Mouse (Mus musculus): ENCODE results near the gene Kdm2b. TPM values are rescaled to one million over a fixed set of nuclear protein-coding genes. Genes with fewer than 3 reads are reported as not detected.
A peak's percentile ranks its signal among the peaks of the same experiment; 100 is the strongest.

Kdm2b gene
- polyA plus RNA-seq, 1 experiment from 2014 or later, result 15.0 TPM

GRCm38 (mm10) chr5:122902228-122902627 lies 87.4 kb downstream of the Kdm2b start:
- H3K9me3 ChIP-seq (replicated peaks), result no peaks in the 10 kb centered on the region
- H3K4me2 ChIP-seq, result peak overlapping the region; percentile 98
- ATAC-seq (ENCODE audit: insufficient read depth), result no peak
- H3K9ac ChIP-seq, result no peak overlapping the region
- H3K4me1 ChIP-seq (replicated peaks), result peaks cover 68% of the 10 kb centered on the region
- 22% methylated on average over 6 of the region's 6 CpGs for WGBS (ENCODE audit: insufficient replicate concordance)
- H3K4me3 ChIP-seq (replicated peaks), result no peak overlapping the region
- H3K27me3 ChIP-seq, result no peaks in the 10 kb centered on the region
- no peak overlapping the region for H3K27ac ChIP-seq (replicated peaks)
- H3K36me3 ChIP-seq (replicated peaks), result no peaks in the 10 kb centered on the region

- no peaks in the 10 kb centered on the region for H3K27me3 ChIP-seq
- no peak for ATAC-seq (ENCODE audit: insufficient read depth)
- peak overlapping the region; percentile 86; the same call in 1 of the 2 replicates for H3K27ac ChIP-seq (replicated peaks)
- no peaks in the 10 kb centered on the region for H3K9me3 ChIP-seq (replicated peaks)
- no peaks in the 10 kb centered on the region for H3K36me3 ChIP-seq (replicated peaks)
- no peak overlapping the region for H3K4me3 ChIP-seq (replicated peaks)
- H3K9ac ChIP-seq, result no peak overlapping the region
- peaks cover 71% of the 10 kb centered on the region for H3K4me1 ChIP-seq (replicated peaks)
- 10% methylated on average over 3 of the region's 3 CpGs for WGBS (ENCODE audit: insufficient replicate concordance)
- peak overlapping the region; percentile 98; the same call in 1 of the 2 replicates for H3K4me2 ChIP-seq
These were observed 88.0 kb downstream of the Kdm2b start for GRCm38 (mm10) chr5:122901666-122902065.

GRCm38 (mm10) chr5:122901179-122901578 lies 88.4 kb downstream of the Kdm2b start:
- Histone ChIP-seq H3K36me3 (replicated peaks) (no peaks in the 10 kb centered on the region), H3K4me1 (replicated peaks) (peaks cover 75% of the 10 kb centered on the region), H3K4me3 (replicated peaks) (peak overlapping the region; percentile 81), H3K9ac (no peak overlapping the region; the same call in 1 of the 2 replicates), H3K9me3 (replicated peaks) (no peaks in the 10 kb centered on the region), H3K4me2 (peak overlapping the region; percentile 98), H3K27ac (replicated peaks) (peak overlapping the region; percentile 86; the same call in 1 of the 2 replicates), H3K27me3 (no peaks in the 10 kb centered on the region)
- 43% methylated on average over 11 of the region's 11 CpGs for WGBS (ENCODE audit: insufficient replicate concordance)
- ATAC-seq (ENCODE audit: insufficient read depth), result no peak

GRCm38 (mm10) chr5:122900558-122901171 lies 89.0 kb downstream of the Kdm2b start:
- peaks cover 75% of the 10 kb centered on the region for H3K4me1 ChIP-seq (replicated peaks)
- no peaks in the 10 kb centered on the region for H3K27me3 ChIP-seq
- ATAC-seq (ENCODE audit: insufficient read depth), result no peak
- no peaks in the 10 kb centered on the region for H3K36me3 ChIP-seq (replicated peaks)
- H3K9me3 ChIP-seq (replicated peaks), result no peaks in the 10 kb centered on the region
- peak overlapping the region; percentile 79 for H3K9ac ChIP-seq
- H3K4me3 ChIP-seq (replicated peaks), result peak overlapping the region; percentile 81
- 5% methylated on average over 33 of the region's 33 CpGs for WGBS (ENCODE audit: insufficient replicate concordance)
- H3K27ac ChIP-seq (replicated peaks), result peak overlapping the region; percentile 86
- peak overlapping the region; percentile 98 for H3K4me2 ChIP-seq

- H3K27me3 ChIP-seq, result no peaks in the 10 kb centered on the region
- under 1% methylated on average over 108 of the region's 120 CpGs for WGBS (ENCODE audit: insufficient replicate concordance)
These were observed 89.7 kb downstream of the Kdm2b start for GRCm38 (mm10) chr5:122899777-122900557.

GRCm38 (mm10) chr5:122898963-122899776 lies 90.5 kb downstream of the Kdm2b start:
- Histone ChIP-seq H3K9ac (peak overlapping the region; percentile 79), H3K4me1 (replicated peaks) (peaks cover 82% of the 10 kb centered on the region), H3K27me3 (no peaks in the 10 kb centered on the region), H3K27ac (replicated peaks) (peak overlapping the region; percentile 86), H3K4me2 (peak overlapping the region; percentile 98), H3K36me3 (replicated peaks) (no peaks in the 10 kb centered on the region), H3K4me3 (replicated peaks) (peak overlapping the region; percentile 81), H3K9me3 (replicated peaks) (no peaks in the 10 kb centered on the region)
- WGBS (ENCODE audit: insufficient replicate concordance), result under 1% methylated on average over 45 of the region's 45 CpGs
- no peak for ATAC-seq (ENCODE audit: insufficient read depth)

More at GRCm38 (mm10) chr5:122899777-122900557, 89.7 kb downstream of the Kdm2b start:
- peaks cover 80% of the 10 kb centered on the region for H3K4me1 ChIP-seq (replicated peaks)
- no peaks in the 10 kb centered on the region for H3K9me3 ChIP-seq (replicated peaks)
- peak overlapping the region; percentile 98 for H3K4me2 ChIP-seq
- H3K9ac ChIP-seq, result peak overlapping the region; percentile 79
- H3K27ac ChIP-seq (replicated peaks), result peak overlapping the region; percentile 86
- no peaks in the 10 kb centered on the region for H3K36me3 ChIP-seq (replicated peaks)
- peak overlapping the region; percentile 81 for H3K4me3 ChIP-seq (replicated peaks)
- ATAC-seq (ENCODE audit: insufficient read depth), result peak; percentile 96

GRCm38 (mm10) chr5:122898153-122898552 lies 91.5 kb downstream of the Kdm2b start:
- no peaks in the 10 kb centered on the region for H3K36me3 ChIP-seq (replicated peaks)
- peak overlapping the region; percentile 81; the same call in 1 of the 2 replicates for H3K4me3 ChIP-seq (replicated peaks)
- no peak overlapping the region for H3K9ac ChIP-seq
- H3K4me1 ChIP-seq (replicated peaks), result peaks cover 72% of the 10 kb centered on the region
- 66% methylated on average over 6 of the region's 6 CpGs for WGBS (ENCODE audit: insufficient replicate concordance)
- H3K4me2 ChIP-seq, result peak overlapping the region; percentile 98
- no peak for ATAC-seq (ENCODE audit: insufficient read depth)
- no peaks in the 10 kb centered on the region for H3K27me3 ChIP-seq
- no peak overlapping the region for H3K27ac ChIP-seq (replicated peaks)
- no peaks in the 10 kb centered on the region for H3K9me3 ChIP-seq (replicated peaks)

DNA sequence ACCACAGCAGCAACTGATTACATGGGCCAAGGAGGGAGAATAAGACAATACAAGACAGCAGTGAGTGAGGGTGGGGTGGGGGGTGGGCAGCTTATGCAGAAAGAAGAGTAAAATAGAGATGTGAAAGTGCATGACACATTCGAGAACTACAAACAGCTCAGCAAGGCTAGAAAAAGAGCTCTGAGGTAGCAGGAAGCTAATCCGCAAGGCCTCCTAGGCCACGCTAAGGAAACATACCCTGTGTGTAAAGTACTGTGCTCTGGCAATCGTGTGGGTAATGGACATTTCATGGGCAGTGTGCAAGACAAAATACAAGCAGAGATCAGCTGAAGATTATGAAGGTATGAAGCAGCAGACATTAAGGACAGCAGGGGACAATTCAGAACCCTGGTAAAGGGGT lies 94.8 kb downstream of the Kdm2b start:
- no peaks in the 10 kb centered on the region for H3K27me3 ChIP-seq
- no peak for ATAC-seq (ENCODE audit: insufficient read depth)
- peaks cover 49% of the 10 kb centered on the region for H3K4me1 ChIP-seq (replicated peaks)
- H3K4me2 ChIP-seq, result no peak overlapping the region
- H3K9ac ChIP-seq, result no peak overlapping the region
- H3K27ac ChIP-seq (replicated peaks), result peak overlapping the region; percentile 53
- WGBS (ENCODE audit: insufficient replicate concordance), result 46% methylated on average over 4 of the region's 4 CpGs
- no peak overlapping the region for H3K4me3 ChIP-seq (replicated peaks)
- no peaks in the 10 kb centered on the region for H3K36me3 ChIP-seq (replicated peaks)
- H3K9me3 ChIP-seq (replicated peaks), result no peaks in the 10 kb centered on the region

DNA sequence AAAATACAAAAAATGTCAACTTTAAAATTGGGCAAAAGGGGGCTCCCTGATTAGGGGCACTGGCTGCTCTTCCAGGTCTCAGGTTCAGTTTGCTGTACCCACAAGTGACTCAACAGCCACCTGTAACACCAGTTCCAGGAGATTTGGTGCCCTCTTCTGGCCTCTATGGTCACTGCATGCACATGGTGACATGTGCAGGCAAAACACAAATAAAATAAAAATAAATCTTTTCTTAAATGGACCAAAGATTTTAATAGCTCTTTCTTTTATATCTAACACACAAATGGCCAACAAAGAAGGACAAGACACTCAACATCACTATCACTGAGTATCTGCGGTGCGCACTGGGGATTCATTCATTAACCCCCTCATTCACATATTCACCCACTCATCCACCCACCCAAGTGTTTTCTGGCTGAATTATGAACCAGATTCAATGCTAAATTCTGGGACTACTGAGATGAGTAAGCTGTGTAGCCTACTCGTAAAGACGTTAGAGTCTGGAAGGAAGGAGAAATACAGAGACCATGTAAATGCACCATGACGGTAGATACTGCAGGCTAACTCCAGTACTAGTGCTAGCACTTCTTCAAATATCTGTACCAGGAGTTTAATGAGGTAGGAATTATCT lies 95.5 kb downstream of the Kdm2b start:
- no peak overlapping the region for H3K4me3 ChIP-seq (replicated peaks)
- H3K27ac ChIP-seq (replicated peaks), result no peak overlapping the region
- WGBS (ENCODE audit: insufficient replicate concordance), result 88% methylated on average over 5 of the region's 5 CpGs

DNA sequence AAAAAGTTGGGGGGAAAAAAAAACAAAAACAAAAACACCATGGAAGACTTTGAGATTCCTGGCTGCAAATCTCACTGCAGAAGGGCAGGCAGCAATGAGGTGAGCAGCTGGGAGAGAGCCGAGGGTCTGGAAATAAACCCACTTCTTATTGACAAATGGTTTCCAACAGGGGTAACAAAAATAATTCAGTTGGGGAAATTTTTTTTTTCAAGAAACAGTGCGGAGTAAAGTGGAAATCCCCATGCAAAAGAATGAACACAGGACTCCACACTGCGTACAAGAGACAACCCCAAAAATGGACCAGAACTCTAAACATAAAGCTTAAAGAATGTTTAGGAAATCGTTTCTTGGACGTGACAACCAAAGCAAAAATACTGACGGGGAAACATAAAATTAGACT lies 96.4 kb downstream of the Kdm2b start:
- Histone ChIP-seq H3K27me3 (no peaks in the 10 kb centered on the region), H3K9ac (no peak overlapping the region), H3K9me3 (replicated peaks) (no peaks in the 10 kb centered on the region), H3K27ac (replicated peaks) (no peak overlapping the region), H3K4me3 (replicated peaks) (no peak overlapping the region), H3K4me2 (no peak overlapping the region), H3K4me1 (replicated peaks) (peaks cover 35% of the 10 kb centered on the region), H3K36me3 (replicated peaks) (peaks cover 3% of the 10 kb centered on the region; the same call in 1 of the 2 replicates)
- ATAC-seq (ENCODE audit: insufficient read depth), result no peak
- WGBS (ENCODE audit: insufficient replicate concordance), result 75% methylated on average over 6 of the region's 6 CpGs

More for the DNA sequence above, 95.5 kb downstream of the Kdm2b start:
- ATAC-seq (ENCODE audit: insufficient read depth), result no peak
- peaks cover 42% of the 10 kb centered on the region for H3K4me1 ChIP-seq (replicated peaks)
- no peak overlapping the region for H3K9ac ChIP-seq
- H3K36me3 ChIP-seq (replicated peaks), result no peaks in the 10 kb centered on the region
- H3K9me3 ChIP-seq (replicated peaks), result no peaks in the 10 kb centered on the region
- H3K4me2 ChIP-seq, result no peak overlapping the region
- H3K27me3 ChIP-seq, result no peaks in the 10 kb centered on the region
